Mouse (Mus musculus): Measurements from ENCODE around the gene Defa37.
"Not testable (repeated sequence)": the region's sequence is repeated elsewhere in the genome, so short reads cannot be mapped to it uniquely, and the experiment has no call there.

Gene Defa37

DNA sequence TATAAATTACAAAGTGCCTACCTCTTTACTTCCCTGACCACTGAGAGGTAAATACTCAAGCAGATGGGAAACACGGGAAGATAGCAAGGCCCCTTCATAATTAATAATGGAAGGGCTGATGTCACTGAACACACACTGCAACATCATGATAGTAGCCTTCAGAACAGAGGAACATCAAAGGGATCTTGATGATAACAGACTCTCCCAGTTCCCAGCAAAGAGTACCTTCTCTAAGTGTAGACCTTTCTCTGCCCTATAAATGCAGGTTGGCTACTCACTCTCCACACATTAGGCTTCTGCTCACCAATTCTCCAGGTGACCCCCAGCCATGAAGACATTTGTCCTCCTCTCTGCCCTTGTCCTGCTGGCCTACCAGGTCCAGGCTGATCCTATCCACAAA is at the start of gene Defa37:
Gene Defa37 (plus strand): TSS at position 301 of the 400 bp plus-strand sequence.
- DNase-seq = not testable (repeated sequence)

DNA sequence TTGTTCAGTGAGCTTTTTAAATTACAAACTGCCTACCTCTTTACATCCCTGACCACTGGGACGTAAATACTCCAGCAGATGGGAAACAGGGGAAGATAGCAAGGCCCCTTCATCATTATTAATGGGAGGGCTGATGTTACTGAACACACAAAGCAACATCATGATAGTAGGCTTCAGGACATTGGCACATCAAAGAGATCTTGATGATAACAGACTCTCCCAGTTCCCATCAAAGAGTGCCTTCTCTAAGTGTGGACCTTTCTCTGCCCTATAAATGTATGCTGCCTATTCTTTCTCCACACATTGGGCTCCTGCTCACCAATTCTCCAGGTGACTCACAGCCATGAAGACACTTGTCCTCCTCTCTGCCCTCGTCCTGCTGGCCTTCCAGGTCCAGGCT is 36.5 kb upstream of the Defa37 start, which contains the start of gene Defa32:
Gene Defa32 (plus strand): TSS at position 301 of the 400 bp plus-strand sequence.
- DNase-seq = not testable (repeated sequence)

DNA sequence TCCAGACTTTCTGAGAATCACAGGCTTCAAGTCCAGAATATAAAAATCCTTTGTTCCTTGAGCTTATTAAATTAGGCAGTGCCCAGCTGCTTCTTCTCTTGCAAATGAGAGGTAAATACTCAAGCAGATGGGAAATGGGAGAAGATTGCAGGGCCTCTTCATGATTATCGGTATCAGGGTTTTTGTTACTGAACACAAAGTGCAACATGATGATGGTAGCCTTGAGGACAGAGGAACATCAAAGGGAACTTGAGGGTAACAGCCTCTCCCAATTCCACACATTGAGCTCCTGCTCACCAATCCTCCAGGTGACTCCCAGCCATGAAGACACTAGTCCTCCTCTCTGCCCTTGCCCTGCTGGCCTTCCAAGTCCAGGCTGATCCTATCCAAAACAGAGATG is 17.5 kb downstream of the Defa37 start, which contains the start of gene Defa28:
Gene Defa28 (plus strand): TSS at position 301 of the 400 bp plus-strand sequence.
- DNase-seq = not testable (repeated sequence)

DNA sequence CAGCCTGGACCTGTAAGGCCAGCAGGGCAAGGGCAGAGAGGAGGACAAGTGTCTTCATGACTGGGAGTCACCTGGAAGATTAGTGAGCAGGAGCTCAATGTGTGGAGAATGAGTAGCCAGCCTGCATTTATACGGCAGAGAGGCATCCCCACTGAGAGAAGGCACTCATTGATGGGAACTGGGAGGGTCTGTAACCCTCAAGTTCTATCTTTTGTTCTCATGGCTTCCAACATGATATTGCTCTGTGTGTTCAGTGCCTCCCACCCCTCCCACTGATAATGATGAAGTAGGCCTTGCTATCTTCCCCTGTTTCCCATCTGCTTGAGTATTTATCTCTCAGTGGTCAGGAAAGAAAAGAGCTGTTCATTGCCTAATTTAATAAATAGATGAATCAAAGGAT is 29.2 kb downstream of the Defa37 start, which contains the start of gene Gm7861:
Gene Gm7861 (minus strand): TSS at position 101 of the 400 bp plus-strand sequence.
- DNase-seq = not testable (repeated sequence)

Measured in thymus, postnatal 25 days (tissue).